Mouse (Mus musculus) heart, postnatal 36 days (tissue): ENCODE results near the gene Hoxa4. TPM values are rescaled to one million over a fixed set of nuclear protein-coding genes. Genes with fewer than 3 reads are reported as not detected.

Source experiments
- DNase-seq, 2 experiments: peaks; one replicate each; pipeline ENCODE4 v3.0.0; 2021 to 2022
- intact Hi-C: fragments of 180-260 bp; cut with DNase I; formaldehyde crosslinking; loops from one replicate; pipeline ENCODE4 v1.15.1; 2025
- total RNA-seq, 2 experiments: library from RNA; stranded (reverse); gene quantifications; 2 replicates each; pipeline ENCODE4 v1.2.3; 2021

Gene Hoxa4
- total RNA-seq, 2 experiments from 2014 or later = 0.43 to 0.67 TPM

- intact Hi-C loops = loop anchor here (5.0 kb wide), 1 partner anchor 997 kb away; no protein-coding TSS in a partner anchor
- DNase-seq = no peak
Measured at GRCm38 (mm10) chr6:52169499-52170165, 21.9 kb downstream of the Hoxa4 start.

GRCm38 (mm10) chr6:52168191-52169055 lies 23.1 kb downstream of the Hoxa4 start:
- no peak for DNase-seq

DNA sequence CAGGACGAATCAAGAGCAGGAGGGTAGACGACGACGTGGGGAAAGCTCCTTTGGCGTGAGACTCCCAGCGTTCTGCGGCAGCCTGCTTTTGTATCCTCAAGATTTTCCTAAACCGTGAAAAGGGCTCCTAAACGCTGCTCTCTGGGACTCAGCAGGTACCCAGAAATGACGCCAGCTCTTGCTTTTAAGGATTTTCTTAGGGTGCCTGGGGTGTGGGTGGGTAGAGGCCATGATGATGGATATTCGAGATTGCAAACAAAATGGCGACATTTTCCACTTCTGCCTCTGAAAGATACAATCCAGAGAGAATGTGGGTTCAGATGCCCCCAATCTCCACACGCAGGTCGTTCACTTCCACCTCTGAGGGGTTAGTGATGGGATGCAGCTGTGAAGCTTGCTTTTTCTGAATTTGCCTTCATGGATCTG lies 23.8 kb downstream of the Hoxa4 start:
- intact Hi-C loops = loop anchor here (5.0 kb wide), 1 partner anchor 995 kb away; no protein-coding TSS in a partner anchor
- DNase-seq = no peak

More at GRCm38 (mm10) chr6:52168191-52169055, 23.1 kb downstream of the Hoxa4 start:
- intact Hi-C loops = loop anchor here (5.0 kb wide), 1 partner anchor 996 kb away; no protein-coding TSS in a partner anchor

DNA sequence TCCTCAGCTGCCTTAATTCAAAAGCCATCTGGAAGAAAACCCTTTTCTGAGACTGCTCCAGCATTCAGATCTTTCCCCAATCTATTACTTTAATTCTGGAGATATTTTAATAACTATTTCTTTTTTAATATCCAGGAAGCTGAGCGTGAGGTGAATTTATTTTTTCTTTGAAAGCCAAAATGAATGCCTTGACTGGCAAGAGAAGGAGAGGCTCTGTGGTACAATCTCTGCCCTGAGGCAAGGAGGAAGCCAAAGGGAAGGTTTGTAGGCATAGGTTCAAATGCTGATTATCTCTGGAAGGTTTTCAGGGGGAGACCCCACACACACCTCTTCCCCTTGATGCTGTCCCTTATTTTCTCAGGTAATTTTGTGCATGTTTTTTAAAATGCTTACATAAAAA lies 24.4 kb downstream of the Hoxa4 start:
- intact Hi-C loops = loop anchor here (5.0 kb wide), 1 partner anchor 995 kb away; no protein-coding TSS in a partner anchor
- DNase-seq = no peak

DNA sequence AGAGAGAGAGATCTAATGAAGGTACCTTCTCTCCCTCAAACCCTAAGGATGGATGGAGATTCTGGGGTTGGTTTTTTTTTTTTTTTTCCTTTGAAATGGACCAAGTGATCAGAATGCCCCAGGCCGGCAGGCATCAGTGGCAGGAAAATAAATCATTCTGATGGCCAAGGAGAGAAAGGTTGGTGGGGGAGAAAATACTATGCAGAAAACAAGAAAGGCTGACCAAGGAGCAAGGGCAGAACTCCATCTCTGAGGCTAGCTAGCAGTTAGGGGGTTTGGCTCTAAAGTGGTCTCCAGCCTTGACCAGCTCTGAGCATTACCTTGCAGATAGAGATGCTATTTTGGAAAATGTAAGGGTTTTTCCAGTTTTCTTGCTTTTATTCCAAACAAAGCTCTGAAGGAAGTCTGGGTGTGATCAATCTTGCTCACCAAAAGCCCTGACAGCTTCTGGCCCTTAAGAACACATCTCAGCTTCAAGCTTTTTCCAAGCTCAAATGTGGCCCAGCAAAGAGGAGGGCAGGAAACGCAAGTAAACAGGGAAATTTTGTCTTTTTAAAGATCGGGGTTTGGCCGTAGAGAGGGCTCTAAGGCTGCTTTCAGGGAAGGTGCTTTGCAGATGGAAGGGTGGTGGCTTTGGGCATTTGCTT lies 25.0 kb downstream of the Hoxa4 start:
- intact Hi-C loops = loop anchor here (5.0 kb wide), 1 partner anchor 994 kb away; no protein-coding TSS in a partner anchor
- no peak for DNase-seq

- intact Hi-C loops = loop anchor here (2.0 to 5.0 kb wide), 2 partner anchors 79 to 993 kb away; no protein-coding TSS in a partner anchor
- no peak for DNase-seq
Measured at GRCm38 (mm10) chr6:52165441-52166370, 25.8 kb downstream of the Hoxa4 start.

- intact Hi-C loops = loop anchor here (2.0 to 5.0 kb wide), 2 partner anchors 78 to 993 kb away; no protein-coding TSS in a partner anchor
- DNase-seq = no peak
Measured at GRCm38 (mm10) chr6:52164626-52165440, 26.7 kb downstream of the Hoxa4 start, which contains the start of gene Hoxa2. Gene Hoxa2, minus strand, starts transcription at chr6:52164831.

- DNase-seq = no peak
- intact Hi-C loops = loop anchor here (2.0 kb wide), 1 partner anchor 77 kb away; no protein-coding TSS in a partner anchor
Measured at GRCm38 (mm10) chr6:52164051-52164625, 27.4 kb downstream of the Hoxa4 start.

GRCm38 (mm10) chr6:52163366-52164031 lies 28.1 kb downstream of the Hoxa4 start:
- no peak for DNase-seq
- intact Hi-C loops = loop anchor here (2.0 kb wide), 1 partner anchor 77 kb away; no protein-coding TSS in a partner anchor

GRCm38 (mm10) chr6:52162611-52163365 lies 28.8 kb downstream of the Hoxa4 start:
- DNase-seq = no peak
- intact Hi-C loops = no loop called here

DNA sequence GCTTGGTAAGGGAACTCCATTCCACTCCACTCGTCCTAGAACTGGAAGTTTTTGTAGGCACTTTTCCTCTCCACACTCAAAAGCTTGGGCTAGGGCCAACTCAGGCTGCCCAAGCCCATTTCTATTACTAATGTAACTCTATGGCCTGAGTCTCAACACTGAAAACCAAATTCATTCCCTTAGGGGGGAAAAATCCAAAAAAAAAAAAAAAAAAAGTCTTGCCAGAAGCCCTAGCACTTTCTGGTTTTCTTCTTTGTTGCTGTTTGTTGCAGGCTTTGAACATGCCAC lies 29.5 kb downstream of the Hoxa4 start:
- intact Hi-C loops = no loop called here
- DNase-seq = no peak

- intact Hi-C loops = no loop called here
- no peak for DNase-seq
Measured at GRCm38 (mm10) chr6:52161336-52162092, 30.0 kb downstream of the Hoxa4 start.

GRCm38 (mm10) chr6:52160511-52161335 lies 30.8 kb downstream of the Hoxa4 start:
- intact Hi-C loops = no loop called here
- DNase-seq = no peak

- intact Hi-C loops = loop anchor here (5.0 kb wide), 2 partner anchors 32 to 148 kb away; partner anchors contain the start of genes Hoxa4 and Skap2
- DNase-seq = no peak
Measured at GRCm38 (mm10) chr6:52159979-52160378, 31.6 kb downstream of the Hoxa4 start.

DNA sequence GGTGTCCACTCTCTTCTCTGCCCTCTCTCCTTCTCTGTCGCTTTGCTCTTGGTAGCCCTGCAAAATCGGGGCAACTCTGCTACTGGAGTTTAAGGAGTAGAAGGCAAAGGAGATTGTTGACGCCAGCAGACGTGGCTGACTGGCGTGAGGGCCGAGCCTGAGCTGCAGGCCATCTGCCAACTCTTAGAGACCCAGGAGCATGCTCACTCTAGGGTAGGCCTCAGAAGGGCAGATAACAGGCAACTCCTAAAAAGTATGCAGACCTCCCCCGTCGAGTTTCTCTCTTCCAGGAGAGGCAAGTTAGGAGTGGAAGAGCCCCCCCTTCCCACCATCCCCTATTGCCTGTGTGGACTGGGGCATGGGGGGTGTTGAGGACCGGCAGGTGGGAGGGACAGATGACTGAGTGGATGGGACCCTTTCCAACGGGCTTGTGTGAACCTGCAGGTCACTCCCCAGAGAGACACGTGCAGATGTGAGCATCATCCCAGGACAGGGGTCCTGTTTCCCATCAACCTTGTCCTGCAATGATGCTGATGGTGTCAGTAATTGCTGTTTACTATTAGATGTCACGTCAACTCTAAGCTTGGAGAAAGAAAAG lies 32.3 kb downstream of the Hoxa4 start:
- no peak for DNase-seq
- intact Hi-C loops = loop anchor here (5.0 kb wide), 2 partner anchors 33 to 147 kb away; partner anchors contain the start of genes Hoxa4 and Skap2
